Mouse (Mus musculus) right cerebral cortex, postnatal 10 days (tissue): ENCODE data around the gene Cars.
"Not testable (repeated sequence)": the region's sequence is repeated elsewhere in the genome, so short reads cannot be mapped to it uniquely, and the experiment has no call there.

Experiments used
- DNase-seq, 2 experiments: peaks; one replicate each; pipeline ENCODE4 v3.0.0; 2021; ENCODE audit warnings: low spot score in 2 of 2

The Cars gene

DNA sequence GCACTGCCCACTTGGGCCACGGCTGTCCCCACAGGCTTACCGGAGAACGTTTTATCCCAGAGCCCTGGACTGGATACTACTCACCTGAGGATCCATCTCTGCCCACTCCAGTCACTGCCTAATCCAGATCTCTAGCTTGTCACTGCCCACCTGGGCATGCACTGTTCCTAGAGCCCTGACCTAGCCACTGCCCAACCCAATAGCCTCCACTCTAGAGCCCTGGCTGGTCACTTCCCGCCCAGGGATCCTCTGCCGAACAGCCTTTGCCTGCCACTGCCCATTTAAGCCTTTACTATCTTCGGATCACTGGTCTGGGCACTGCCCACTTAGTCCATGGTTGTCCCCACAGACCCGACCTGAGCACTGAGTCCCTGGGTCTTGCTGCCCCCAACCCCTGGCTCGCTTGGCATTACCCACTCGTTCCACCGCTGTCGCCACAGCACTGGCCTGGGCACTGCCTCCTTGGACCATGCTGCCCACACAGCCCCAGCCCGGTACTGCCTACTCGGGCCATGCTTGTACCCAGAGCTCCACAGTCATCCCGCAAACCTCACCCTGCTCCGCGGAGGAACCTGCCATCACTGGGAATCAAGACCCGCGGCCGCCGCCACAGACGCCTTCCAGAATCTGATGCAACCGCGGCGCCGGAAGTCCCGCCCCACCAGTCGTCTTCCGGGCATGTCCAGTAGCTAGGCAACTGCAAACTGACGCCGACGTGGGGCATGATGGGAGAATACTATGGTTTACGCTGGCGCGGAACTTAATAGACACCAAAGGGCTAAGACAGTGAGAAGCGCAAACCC, at the start of gene Cars:
TSS of gene Cars (minus strand) at position 663 of the 803 bp plus-strand sequence.
- DNase-seq, result peak; percentile 96 to 97

DNA sequence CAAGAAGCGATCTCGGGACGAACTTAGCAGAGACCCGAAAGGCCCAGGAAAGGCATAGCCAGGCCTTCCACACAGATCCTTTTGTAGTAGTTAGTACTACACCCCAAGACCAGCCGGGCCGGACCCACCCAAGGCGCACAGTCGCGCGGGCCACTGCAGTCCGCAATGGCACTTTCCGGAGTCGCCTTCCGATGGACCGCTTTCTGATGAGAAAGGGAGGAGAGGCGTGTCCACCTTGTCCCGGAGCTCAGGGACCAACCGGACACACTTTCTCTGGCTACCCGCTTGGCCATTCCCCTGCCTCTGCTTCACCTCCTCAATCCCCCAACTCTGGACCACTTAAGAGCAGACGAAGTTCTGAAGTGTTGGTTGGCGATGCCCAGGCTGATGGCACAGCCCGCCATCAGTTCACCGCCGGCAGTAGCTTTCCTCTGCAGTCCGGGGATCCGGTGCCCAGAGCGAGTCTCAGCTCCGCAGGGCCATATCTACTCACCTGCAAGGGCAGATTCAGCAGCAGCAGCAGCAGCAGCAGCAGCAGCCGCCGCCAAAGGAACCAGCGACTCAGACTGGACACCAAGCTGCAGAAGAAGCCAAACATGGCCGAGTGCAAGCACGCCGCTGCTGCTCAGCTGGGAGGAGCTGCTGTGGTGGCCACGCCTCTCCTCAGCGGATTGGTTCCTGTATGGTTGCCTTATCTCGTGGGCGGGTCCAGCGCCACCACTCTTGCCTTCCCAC, 49.3 kb upstream of the Cars start, which contains the start of gene Tnfrsf22:
TSS of gene Tnfrsf22 (minus strand) at position 628 of the 735 bp plus-strand sequence.
- DNase-seq, result peak; percentile 90 to 92

DNA sequence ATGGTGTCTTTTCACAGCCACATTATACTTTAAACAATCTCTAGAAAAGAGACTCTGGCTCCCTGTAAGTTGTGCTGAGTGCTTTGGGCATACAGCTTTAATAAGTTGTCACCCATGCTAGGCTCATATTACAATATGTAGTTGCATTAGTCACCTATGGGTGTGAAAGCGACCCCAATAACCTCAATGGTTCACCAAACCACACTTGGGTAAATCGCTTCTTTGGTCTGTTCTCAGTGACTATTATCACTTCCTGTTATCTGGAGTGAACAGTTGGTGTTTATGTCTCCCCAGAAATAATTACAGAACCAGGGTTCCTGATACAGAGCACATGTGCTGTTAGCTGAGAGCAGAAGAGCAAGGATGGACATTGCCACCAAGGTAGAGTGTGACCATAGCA, 44.1 kb upstream of the Cars start:
- not testable (repeated sequence) for DNase-seq

DNA sequence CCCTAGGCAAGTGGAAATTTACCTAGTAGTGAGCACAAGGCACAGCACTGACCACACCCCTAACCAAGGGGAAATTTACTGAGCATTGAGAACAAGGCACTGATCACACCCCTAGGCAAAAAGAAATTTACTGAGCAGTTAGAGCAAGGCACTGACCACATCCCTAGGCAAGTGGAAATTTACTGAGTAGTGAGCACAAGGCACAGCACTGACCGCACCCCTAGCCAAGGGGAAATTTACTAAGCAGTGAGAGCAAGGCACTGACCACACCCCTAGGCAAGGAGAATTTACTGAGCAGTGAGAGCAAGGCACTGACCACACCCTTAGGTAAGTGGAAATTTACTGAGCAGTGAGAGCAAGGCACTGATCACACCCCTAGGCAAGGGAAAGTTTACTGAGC, 36.8 kb upstream of the Cars start:
- no peak for DNase-seq

DNA sequence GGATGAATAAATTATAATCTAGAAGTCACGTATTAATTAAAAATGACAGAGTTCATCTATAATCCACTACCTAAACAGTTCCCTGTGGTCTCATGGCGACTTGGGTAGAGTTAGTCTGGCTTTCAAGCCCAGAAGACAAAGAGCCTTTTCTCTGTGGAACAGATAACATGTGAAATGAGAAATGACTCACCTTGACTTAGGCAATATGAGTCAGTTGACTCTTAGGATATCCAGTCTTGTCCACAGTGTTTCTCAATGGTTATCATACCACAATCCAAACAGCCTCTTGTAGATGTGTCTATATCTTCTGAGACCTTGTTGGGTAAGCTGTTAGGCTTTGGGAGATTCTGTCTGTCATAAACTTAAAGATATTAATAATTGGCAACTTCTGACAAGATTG, 31.6 kb upstream of the Cars start:
- no peak for DNase-seq

DNA sequence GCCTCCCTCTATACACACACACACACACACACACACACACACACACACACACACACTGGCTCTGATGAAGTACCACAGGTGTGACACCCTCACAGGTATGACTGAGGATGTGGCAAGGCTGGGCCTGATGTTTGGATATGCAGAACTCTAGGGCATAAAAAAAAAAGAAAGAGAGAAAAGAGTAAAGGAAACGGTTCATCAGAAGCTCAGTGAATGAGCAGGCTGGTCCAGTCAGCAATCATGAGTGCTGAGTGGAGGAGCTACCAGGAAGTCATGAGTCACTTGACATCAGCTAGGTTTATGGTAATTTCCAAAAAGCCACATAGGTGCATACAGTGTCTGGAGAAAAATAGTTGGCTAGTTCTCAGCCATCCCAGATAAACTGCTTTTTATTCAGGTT, 29.6 kb upstream of the Cars start:
- DNase-seq, result no peak

DNA sequence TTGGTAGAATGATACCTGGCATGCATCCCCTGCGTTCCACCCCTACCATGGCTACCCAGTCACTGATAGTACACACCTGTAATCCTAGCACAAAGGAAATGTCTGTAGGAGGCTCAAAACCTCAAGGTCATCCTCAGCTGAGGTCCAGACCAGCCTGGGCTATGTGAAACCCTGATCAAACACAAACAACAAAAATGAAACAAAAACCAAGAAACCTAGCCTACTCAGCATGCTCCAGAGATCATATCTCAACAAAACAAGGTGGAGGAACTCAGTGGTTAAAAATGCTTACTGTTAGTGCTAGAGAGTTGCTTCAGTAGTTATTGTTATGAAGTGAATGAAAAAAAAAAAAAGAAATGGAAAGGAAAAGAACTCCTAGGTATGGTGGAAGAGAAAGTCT, 28.6 kb upstream of the Cars start, which contains the start of gene Tnfrsf26:
TSS of gene Tnfrsf26 (minus strand) at position 183 of the 400 bp plus-strand sequence.
- no peak for DNase-seq

DNA sequence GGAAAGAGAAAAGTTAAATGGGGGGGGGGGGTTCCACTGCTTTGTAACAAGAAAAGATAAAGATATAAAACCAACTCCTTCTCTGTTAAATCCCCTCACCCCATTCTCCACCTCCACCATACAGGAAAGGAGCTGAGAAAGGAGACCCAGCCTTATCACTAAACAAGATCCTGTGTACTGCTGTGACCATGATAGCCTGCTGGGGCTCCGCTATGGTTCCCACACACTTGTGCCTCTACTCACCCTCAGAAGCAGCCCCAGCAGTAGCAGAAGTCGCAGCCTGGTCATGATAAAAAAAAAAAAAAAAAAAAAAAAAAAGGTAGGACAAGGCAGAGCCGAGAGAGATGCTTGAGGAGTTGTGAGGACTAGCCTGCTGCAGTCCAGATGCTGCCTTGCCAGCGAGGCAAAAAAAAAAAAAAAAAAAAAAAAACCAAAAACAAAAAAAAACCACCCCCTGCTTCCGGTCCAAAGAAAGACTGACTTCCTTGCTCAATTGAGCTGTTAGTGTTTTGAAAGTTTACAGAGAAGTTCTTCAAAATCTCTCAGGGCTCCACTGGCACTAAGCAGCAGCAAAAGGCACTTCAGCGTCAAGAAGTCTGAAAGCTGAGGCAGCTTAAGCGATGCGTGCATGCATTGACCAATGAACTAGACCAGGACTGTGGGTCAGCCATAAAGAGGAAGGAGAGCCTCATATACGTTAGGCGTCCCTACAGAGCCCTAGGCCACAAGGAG, 27.8 kb upstream of the Cars start:
- no peak for DNase-seq

DNA sequence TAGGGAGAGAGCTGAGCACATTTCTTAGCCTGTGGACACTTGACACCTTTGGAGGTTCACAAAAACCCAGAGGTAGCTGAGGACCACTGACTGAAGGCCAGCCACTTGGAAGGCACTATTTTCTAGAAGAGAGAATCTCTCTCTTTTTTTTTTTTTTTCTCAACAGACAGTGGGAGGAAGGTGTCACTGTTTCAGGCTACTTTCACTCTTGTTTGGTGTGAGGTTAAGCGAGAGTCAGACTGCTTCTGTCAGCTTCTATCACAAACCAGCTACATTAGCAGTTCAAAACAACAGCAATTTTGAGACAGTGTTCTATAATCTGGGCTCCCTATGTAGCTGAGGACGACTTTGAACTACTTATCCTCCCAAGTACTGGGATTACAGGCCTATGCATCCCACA, 26.3 kb upstream of the Cars start:
- DNase-seq, result no peak

DNA sequence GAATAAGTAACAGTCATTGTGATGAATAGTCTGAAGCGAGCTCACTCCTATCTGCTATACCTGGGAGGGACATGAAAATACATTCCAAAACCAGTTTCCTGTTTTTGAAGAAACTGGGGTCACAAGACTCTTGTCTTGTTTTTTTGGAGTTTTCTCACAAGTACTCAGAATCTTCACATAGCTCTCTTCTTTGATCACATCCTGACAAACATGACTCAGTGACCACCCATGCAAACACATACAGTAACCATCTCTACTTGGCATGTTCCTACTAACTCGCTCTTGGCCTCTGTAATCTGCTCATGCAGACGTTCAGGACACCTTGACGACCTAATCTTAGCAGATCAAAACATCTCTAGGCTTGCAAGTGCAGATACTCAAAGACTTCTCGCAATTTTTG, 25.3 kb upstream of the Cars start:
- DNase-seq, result no peak

DNA sequence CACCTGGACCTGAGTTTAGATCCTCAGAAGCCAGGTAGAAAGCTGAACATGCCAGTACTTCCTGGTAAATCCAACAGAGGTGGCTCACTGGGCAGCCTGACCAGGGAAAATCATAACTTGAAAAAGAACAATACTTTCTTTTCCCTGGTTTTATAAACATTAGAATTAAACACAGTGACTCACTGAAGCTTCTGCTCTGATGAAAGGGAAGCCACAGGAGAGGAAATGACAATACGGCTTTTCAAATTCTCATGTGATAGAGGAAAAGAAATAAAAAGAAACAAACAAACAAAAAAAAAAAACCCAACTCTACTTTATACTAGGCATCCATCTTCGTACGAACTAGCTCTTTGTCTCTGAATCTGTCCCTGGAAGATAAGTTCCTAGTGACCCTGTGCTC, 24.7 kb upstream of the Cars start:
- no peak for DNase-seq

DNA sequence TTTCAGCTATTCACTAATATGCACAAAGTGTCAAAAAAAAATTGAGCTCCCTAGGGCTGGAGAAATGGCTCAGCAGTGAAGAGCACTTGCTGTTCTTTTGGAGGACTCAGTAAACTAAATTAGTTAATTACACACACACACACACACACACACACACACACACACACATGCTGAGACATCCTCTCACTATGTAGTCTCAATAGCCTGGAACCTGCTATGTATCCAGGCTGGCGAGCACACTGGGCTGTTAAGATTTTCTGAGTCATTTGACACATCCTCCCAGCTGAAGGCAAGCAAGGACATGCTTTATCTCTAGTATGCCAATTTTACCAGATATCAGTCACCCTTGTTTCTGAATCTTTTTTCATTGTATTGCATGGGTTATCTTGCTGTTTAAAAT, 21.1 kb upstream of the Cars start:
- DNase-seq, result peak; percentile 24 to 25

DNA sequence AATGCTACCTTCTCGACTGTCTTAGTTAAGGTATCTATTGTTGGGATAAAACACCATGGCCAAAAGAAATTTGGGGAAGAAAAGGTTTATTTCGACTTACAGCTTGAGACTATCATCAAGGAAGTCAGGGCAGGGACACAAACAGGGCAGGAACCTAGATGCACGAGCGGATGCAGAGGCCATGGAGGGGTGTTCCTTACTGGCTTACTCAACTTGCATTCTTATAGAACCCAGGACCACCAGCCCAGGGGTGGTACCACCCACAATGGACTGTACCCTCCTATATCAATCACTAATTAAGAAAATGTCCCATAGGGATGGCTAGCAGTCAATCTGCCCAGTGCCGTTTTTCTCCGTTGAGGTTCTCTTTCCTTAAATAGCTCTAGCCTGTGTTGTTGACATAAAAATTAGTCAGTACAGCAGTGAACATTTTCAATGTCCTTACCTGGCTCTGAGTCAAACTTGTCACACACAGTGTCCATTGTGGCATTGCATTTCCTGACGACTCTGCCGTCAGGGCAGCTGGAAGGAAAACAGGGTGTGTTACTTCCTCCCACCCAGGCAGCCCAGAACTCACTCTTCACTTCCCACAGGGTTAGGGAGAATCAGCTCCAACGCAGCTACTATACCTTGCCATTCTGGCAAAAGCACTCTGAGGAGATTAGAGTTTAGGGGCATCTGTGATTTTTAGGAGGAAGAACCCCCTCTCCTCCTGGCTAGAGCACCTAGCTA, 14.7 kb upstream of the Cars start:
- DNase-seq, result no peak

DNA sequence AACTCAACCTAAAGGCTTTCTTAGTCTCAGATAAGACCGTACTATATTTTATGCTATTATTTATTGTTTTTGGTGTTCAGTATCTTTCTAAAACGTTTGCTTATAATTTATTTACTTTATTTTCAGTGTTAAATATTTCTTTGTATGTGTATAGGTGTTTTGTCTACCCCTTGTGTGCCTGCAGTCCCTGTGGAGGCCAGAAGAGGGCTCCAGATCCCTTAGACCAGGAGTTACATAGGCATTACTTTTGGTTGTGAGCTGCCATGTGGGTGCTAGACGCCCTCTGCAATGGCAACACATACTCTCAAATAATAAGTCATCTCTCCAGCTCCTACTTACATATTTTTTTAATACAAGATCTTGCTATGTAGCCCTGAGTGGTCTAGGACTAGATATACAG, 12.3 kb upstream of the Cars start:
- DNase-seq, result no peak

DNA sequence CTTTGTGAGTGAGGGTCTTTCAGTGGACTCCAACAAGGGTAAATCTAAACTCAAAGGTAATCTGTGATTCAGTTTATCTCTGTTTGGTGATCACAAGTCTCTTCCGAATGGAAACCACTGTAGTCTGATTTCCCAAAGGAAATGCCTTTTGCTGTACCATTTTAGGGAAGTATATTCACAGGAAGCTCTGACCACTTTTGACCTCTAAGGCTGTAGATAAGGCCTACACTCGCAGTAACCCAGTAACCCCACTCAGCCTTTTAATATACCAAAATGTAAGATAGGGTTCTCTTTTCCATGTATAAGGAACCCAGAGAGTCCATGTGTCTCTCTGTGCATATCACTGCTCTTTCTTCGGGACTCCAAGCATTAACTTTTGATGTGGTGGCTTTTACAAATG, 5.4 kb upstream of the Cars start:
- no peak for DNase-seq

DNA sequence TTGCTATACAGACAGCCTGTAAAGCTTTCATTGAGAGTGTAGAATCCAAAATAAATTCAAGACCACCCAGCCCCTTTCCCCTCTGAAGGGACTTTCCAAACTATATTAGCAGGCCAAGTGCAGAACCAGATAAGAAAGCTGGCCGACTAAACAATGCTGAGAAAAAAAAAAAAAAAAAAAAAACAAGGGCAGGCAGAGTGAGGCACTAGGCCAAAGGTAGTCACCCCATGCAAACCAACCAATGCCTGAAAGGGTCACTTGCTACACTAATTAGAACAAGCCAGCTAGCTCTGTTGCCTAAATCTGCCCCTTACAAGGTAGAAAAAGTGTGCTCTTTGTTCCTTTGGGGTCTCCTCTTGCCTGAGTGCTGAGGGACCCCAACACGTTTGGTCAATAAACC, 5.0 kb upstream of the Cars start:
- DNase-seq, result no peak

DNA sequence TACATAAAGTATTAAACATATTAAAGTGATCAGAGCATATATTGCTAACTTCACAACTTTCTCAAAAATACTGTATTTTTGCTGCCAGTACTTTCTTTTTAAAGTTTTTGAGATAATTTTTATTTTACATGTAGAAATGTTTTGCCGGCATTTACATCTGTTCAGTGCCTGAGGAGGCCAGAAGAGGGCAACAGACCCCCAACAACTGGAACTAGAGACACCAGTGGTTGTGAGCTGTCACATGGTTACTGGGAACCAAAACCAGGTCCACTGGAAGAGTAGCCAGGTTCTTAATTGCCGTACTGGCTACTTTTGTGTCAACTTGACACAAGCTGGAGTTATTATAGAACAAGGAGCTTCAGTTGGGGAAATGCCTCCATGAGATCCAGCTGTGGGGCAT, 1.8 kb upstream of the Cars start:
- DNase-seq, result no peak

DNA sequence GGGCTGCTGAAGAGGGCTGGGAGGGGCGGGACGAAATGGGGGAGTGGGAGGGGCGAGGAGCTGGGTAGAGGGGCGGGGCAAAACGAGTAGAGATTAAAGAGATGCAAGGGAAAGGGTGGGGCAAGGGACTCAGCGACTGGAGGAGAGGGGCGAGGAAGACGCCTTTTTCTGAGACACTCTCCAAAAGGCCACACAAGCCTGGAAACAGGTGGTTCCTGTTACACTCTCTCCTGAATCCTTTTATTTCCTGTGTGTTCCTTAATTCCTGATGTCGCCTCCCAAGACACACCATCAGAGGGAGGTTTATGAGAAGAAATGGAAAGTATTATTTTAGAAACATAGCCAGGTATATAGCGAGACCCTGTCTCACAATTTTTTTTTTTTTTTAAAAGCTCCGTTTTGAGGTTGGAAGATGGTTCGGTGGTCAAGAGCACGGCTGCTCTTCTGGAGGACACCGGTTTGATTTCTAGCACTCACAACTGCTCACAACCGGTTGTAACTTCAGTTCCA, 396 bp upstream of the Cars start:
- no peak for DNase-seq

DNA sequence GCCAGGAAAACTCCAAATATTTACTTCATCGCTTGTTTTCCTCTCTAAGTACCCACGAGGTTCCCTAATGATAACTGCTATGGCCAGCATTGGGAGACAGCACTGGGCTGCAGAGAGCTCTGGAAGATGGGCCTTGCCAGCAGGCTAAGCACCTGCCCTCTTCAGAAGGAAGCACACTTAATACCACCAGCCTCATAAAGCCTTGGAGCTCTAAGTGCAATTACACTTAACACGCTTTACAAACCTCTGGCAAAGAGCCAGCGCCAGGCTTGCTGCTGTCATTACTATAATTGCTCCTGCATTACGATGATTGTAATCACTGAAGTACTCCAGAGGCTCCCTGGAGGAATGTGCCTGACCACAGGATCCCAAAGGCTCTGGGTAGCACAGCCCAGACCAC, 5.0 kb downstream of the Cars start:
- peak; percentile 35 for DNase-seq

DNA sequence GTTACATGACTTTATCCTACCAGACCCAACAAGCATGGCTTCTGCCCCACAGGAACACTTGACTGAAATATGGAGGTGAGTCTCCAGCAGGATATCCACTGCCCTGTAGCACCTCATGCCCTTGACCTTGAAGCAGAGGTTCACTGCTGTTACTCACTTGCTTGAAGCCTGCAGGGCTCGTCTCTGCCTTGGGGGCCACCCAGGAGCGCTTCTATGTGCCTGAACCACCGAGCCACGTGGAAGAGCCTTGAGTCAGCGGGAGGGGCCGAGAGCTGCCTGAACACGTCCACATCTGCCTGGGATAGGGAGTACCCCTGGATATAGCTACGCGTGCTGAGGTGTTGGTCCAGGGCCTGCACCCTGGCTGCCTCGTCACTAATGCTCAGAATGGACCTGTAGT, 7.6 kb downstream of the Cars start:
- no peak for DNase-seq

DNA sequence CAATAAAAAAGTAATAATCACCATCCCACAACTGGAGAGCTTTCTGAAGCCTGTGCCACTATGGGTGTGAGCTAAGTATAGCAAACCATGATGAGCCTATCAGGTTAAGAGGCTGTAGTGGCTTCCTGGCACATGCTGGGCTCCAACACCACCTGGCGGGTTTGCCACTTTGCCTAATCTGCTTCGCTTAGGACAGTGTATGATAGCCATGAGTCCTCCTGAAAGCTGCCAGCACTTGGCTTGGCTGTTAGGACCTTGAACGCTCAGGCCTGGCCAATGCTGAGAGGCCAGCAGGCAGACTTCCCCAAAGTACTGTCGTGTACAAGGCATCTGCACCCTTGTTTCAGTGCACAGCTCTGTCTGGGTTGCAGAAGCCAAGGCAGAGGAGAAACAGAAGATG, 11.9 kb downstream of the Cars start:
- DNase-seq, result no peak

DNA sequence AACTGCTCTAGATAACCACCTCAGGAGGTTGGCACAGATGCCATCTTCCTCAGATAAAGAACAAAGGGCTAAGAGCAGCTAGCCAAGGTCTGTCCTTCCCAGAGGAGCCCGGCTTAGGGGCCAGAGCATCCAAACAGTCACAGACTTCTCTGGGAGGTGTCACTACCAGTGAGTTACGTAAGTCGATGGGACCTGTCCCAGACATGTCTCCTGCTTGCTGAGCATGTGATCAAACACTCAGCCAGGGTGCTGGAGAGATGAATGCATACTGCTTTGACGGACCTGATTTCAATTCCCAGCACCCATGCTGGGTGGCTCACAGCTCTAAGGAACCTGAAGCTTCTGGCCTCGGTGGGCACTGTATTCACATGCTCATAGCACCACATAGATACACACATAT, 12.3 kb downstream of the Cars start:
- no peak for DNase-seq
